In genomic region chr7:113250433-113250991, GRCm38 (mm10) we compare ENCODE assay signal across 8 mouse cellular contexts. TPM values are rescaled to one million over a fixed set of nuclear protein-coding genes. Genes with fewer than 3 reads are reported as not detected.
DNase-seq lines count a peak whose midpoint lies in the region; ATAC-seq lines count a peak whose summit lies in the region.

No protein-coding gene starts in this region.

- H3K27ac ChIP-seq in forebrain, embryonic 15.5 days (replicated peaks) = peak overlapping the region; percentile 89
- H3K27ac ChIP-seq in hindbrain, embryonic 15.5 days (replicated peaks) = peak overlapping the region; percentile 78
- no peak overlapping the region for H3K27ac ChIP-seq in limb, embryonic 13.5 days

- H3K9me3 ChIP-seq in forebrain, embryonic 15.5 days = no peaks in the 10 kb centered on the region
- H3K9me3 ChIP-seq in hindbrain, embryonic 15.5 days = no peaks in the 10 kb centered on the region
- H3K9me3 ChIP-seq in limb, embryonic 13.5 days = no peaks in the 10 kb centered on the region

- 29% methylated on average over 3 of the region's 3 CpGs for whole genome bisulfite sequencing in forebrain, embryonic 15.5 days
- 40% methylated on average over 3 of the region's 3 CpGs for WGBS in hindbrain, embryonic 15.5 days
- 43% methylated on average over 3 of the region's 3 CpGs for WGBS in limb, embryonic 13.5 days

- peak; percentile 39; the same call in 1 of the 2 replicates for ATAC-seq in cerebellum, adult (ENCODE audit: insufficient number of reproducible peaks, low FRiP score, low TSS enrichment)
- ATAC-seq in forebrain, embryonic 15.5 days (replicated peaks) = peak; percentile 62
- peak; percentile 28; the same call in 1 of the 2 replicates for ATAC-seq in hindbrain, embryonic 15.5 days (ENCODE audit: low FRiP score, low read depth)
- ATAC-seq in limb, embryonic 13.5 days (ENCODE audit: low FRiP score, low read depth) = 0 out of 2 replicates have a peak, but pooled peaks have one; percentile 28

- DNase-seq in lung, adult 18-20 months = peak; percentile 22 to 58
- no peak for DNase-seq in lung, postnatal 25 days (ENCODE audit: low spot score)
- peak; percentile 66 for DNase-seq in naive thymus-derived CD4-positive, alpha-beta T cell, adult 2 months (ENCODE audit: low read depth)
- DNase-seq in c-Kit-positive CD71-positive TER-119-positive erythroid progenitor cells, embryonic 14.5 days (ENCODE audit: low spot score) = no peak

- H3K27me3 ChIP-seq in forebrain, embryonic 15.5 days = no peaks in the 10 kb centered on the region
- H3K27me3 ChIP-seq in hindbrain, embryonic 15.5 days = no peaks in the 10 kb centered on the region
- H3K27me3 ChIP-seq in limb, embryonic 13.5 days = no peaks in the 10 kb centered on the region

- H3K4me3 ChIP-seq in forebrain, embryonic 15.5 days = no peak overlapping the region
- no peak overlapping the region for H3K4me3 ChIP-seq in hindbrain, embryonic 15.5 days
- H3K4me3 ChIP-seq in limb, embryonic 13.5 days = no peak overlapping the region

- H3K4me2 ChIP-seq in forebrain, embryonic 15.5 days (replicated peaks) = no peak overlapping the region
- no peak overlapping the region for H3K4me2 ChIP-seq in hindbrain, embryonic 15.5 days
- H3K4me2 ChIP-seq in limb, embryonic 13.5 days (replicated peaks) = no peak overlapping the region

- H3K36me3 ChIP-seq in forebrain, embryonic 15.5 days = no peaks in the 10 kb centered on the region
- H3K36me3 ChIP-seq in hindbrain, embryonic 15.5 days = no peaks in the 10 kb centered on the region
- H3K36me3 ChIP-seq in limb, embryonic 13.5 days = no peaks in the 10 kb centered on the region

- H3K4me1 ChIP-seq in forebrain, embryonic 15.5 days = peaks cover 52% of the 10 kb centered on the region
- peaks cover 55% of the 10 kb centered on the region for H3K4me1 ChIP-seq in hindbrain, embryonic 15.5 days (replicated peaks)
- peaks cover 27% of the 10 kb centered on the region for H3K4me1 ChIP-seq in limb, embryonic 13.5 days

- H3K9ac ChIP-seq in forebrain, embryonic 15.5 days (replicated peaks) = no peak overlapping the region
- no peak overlapping the region for H3K9ac ChIP-seq in hindbrain, embryonic 15.5 days
- peak overlapping the region; percentile 48; the same call in 1 of the 2 replicates for H3K9ac ChIP-seq in limb, embryonic 13.5 days

RNA-seq across cellular contexts. Expression of gene Arntl, which starts 43.2 kb away (rescaled TPM):
- 16.0 and 16.2 TPM in 2 replicates for polyA plus RNA-seq in forebrain, embryonic 15.5 days (2015; fragmentation: Nextera tagmentation; extraction: Ambion mirVana)
- polyA plus RNA-seq in hindbrain, embryonic 15.5 days (2015; fragmentation: Nextera tagmentation; extraction: Ambion mirVana) = 17.3 and 21.2 TPM in 2 replicates
- polyA plus RNA-seq in limb, embryonic 13.5 days (2015; fragmentation: Nextera tagmentation; extraction: Ambion mirVana) = 6.8 and 7.8 TPM in 2 replicates

Comparison
In these comparisons a context has a peak if more than half of its experiments do, and no peak if none do; other contexts are left out.
1. DNase-seq: peak in lung, adult 18-20 months (2 of 2) and naive thymus-derived CD4-positive, alpha-beta T cell, adult 2 months (single experiment); none in lung, postnatal 25 days (single experiment) and c-Kit-positive CD71-positive TER-119-positive erythroid progenitor cells, embryonic 14.5 days (single experiment).
2. Peak in every context shown above with its lines, with median percentiles within 50 percentile points of each other: ATAC-seq.